Mouse (Mus musculus): ENCODE results near the gene Cplx3. TPM values are rescaled to one million over a fixed set of nuclear protein-coding genes. Genes with fewer than 3 reads are reported as not detected.

Cplx3 gene
- total RNA-seq, 2 experiments from 2014 or later, result 1.9 to 4.7 TPM

DNA sequence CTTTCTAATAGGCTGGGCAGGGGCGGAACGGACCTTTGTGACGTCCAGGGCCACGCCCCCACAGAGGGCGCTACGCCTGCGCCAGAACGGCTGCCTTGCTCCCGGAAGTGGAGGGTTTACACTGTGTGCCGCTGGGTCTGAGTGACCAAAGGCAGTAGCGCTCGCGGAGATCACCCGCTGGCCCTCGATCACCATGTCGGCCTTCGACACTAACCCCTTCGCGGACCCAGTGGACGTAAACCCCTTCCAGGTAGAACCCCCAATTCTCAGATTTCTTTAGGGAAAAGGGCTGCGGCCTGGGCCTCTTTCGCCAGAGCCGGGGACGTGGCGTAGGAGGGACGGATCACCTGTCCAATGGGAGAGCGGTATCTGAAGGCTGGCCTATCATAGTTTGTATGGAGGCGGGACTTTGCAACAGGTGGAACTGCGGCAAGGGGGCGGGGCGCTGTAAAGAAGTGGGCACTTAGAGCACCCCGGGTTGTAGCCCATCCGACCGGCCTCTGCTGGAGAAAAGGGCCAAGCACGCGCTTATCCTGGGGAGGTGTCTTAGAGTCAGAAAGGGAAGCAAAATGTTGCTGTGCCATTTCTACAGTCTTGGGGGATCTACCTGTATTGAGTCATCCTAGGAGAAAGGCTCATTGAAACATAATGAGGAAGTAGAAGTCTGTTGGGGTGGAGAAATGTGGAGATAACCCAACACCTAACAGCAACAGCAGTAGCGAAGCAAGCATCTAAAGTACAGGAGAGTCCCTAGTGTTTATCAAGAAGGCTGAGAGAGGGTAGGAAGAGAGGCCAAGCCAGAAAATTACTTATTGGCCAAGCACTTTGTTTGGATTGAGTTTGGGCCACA lies 45.0 kb downstream of the Cplx3 start, which contains the start of gene Scamp2:
TSS of gene Scamp2 (plus strand) at position 83 of the 850 bp plus-strand sequence.
- peak; percentile 92 to 96 for DNase-seq (ENCODE audit: low spot score in 2 of 2)

GRCm38 (mm10) chr9:57560263-57560662 lies 45.8 kb downstream of the Cplx3 start:
- no peak for DNase-seq (ENCODE audit: low spot score in 2 of 2)

- DNase-seq (ENCODE audit: low spot score in 2 of 2), result no peak
Observed at GRCm38 (mm10) chr9:57559568-57559967, 46.5 kb downstream of the Cplx3 start.

GRCm38 (mm10) chr9:57558625-57559024 lies 47.5 kb downstream of the Cplx3 start:
- DNase-seq (ENCODE audit: low spot score in 2 of 2), result no peak

- DNase-seq (ENCODE audit: low spot score in 2 of 2), result no peak
Observed at GRCm38 (mm10) chr9:57557215-57557614, 48.9 kb downstream of the Cplx3 start.

- DNase-seq (ENCODE audit: low spot score in 2 of 2), result no peak
Observed at GRCm38 (mm10) chr9:57554753-57555152, 51.3 kb downstream of the Cplx3 start.

DNA sequence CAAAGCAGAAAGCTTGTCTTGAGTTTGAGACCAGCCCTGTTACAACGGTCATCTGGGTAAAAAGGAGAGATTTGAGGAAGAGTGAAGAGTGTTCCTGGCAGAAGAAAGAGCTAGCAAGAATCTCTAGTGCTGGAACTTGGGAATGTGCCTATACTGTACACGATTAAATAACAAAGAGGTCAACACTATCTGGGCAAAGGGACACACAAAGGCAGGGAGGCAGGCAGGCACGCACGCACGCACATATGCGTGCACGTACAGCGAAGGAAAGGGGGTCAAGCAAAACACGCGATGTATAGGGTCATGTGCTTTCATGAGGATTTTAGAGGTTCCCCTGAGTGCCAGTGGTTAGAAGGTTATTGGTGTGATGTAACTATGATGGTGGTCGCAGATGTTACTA lies 53.0 kb downstream of the Cplx3 start:
- no peak for DNase-seq (ENCODE audit: low spot score in 2 of 2)

DNA sequence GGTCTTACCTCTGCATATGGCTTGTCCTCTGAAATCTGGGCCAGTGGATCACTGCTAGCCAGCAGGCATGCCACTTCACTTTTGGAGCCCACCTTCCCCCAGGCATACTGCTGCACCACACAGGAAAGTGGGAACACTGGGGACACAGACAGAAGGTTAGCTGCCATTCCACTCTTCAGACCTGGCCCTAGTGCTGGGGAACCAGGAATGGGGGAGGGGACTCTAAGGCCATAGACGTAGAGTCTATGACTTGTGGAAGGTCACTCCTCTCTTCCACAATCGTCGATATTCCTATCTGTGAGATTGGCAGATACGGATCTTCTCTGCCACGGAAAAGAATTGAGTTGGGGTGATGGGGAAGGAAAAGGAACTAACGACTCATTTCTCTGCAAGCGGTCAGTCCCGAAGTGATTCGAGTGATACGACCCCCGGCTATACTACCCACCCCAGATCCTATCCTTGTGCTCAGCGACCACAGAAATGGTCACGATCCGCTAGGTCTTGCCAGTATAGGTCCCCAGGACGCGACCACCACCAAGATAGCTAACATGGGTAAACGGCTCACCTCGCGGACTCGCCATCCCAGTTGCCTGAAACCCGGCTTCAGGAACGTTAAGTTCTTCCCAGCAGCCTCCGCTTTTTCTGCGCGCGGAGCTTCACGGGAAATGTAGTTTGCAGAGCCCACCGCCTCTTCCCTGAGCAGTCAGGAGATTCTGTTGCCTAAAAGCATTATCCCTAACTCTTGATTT lies 53.8 kb downstream of the Cplx3 start, which contains the start of gene Mpi:
TSS of gene Mpi (minus strand) at position 625 of the 749 bp plus-strand sequence.
- DNase-seq (ENCODE audit: low spot score in 2 of 2), result peak; percentile 69 to 86

DNA sequence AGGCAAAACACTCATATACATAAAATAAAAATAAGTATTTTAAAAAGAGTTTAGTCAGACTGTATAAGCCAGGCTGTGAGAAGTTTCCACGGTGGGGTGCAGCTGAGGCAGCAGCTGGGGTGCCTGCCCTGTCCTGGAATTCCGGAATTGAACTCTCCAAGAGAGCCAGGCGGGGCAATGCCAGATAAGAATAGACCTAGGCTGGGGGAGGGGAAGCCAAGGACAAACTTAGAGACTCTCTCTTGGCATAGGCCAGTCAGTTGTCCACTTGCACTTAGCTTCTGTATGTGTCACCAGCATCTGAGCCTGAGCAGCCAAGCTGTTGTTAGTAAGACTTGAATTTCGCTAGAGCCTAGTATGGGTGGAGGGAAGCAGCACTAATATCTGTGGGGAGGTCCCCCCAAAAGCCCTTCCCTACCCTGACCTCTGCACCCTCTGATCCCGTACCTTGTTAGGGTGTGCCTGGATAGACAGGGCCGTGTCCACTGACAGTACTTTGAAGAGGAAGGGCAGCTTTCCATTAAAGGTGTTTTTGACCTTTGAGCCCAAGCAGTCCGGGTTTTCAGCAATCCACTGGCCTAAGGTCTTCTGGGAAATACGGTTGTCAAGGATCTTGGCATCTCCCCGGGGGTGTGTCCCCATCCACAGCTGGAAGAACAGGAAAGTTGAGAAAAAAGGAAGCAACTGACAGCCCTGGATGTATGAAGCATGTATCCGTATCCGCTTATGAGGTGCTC lies 55.8 kb downstream of the Cplx3 start:
- no peak for DNase-seq (ENCODE audit: low spot score in 2 of 2)

Other genes with a start within 250 kb of the Cplx3 start
- 10 to 100 TPM; 16.8 to 17.3 TPM for gene Ppcdc, start 166.2 kb downstream of the Cplx3 start, total RNA-seq (2021)
- gene Scamp5, start 138.2 kb downstream of the Cplx3 start, total RNA-seq (2021), result 100 to 1,000 TPM; 381 to 382 TPM
- 10 to 100 TPM; 12.8 to 13.3 TPM for gene Rpp25, start 102.3 kb downstream of the Cplx3 start, total RNA-seq (2021)
- gene Cox5a, start 85.0 kb downstream of the Cplx3 start, total RNA-seq (2021), result 100 to 1,000 TPM; 372 to 373 TPM
- gene Fam219b, start 68.8 kb downstream of the Cplx3 start, total RNA-seq (2021), result 10 to 100 TPM; 16.5 to 24.3 TPM
- 10 to 100 TPM; 68.8 to 70.9 TPM for gene Mpi, start 53.5 kb downstream of the Cplx3 start, total RNA-seq (2021)
- gene Scamp2, start 45.3 kb downstream of the Cplx3 start, total RNA-seq (2021), result 10 to 100 TPM; 24.2 to 24.9 TPM
- gene Ulk3, start 16.8 kb downstream of the Cplx3 start, total RNA-seq (2021), result 10 to 100 TPM; 24.0 to 32.2 TPM
- not detected for gene Lman1l, start 14.5 kb upstream of the Cplx3 start, total RNA-seq (2021)
- gene Csk, start 47.4 kb upstream of the Cplx3 start, total RNA-seq (2021), result 10 to 100 TPM; 36.4 to 37.1 TPM
- gene Cyp1a2, start 77.4 kb upstream of the Cplx3 start, total RNA-seq (2021), result not detected
- under 1 TPM; 0.12 to 0.13 TPM for gene Cyp1a1, start 81.6 kb upstream of the Cplx3 start, total RNA-seq (2021)
- 10 to 100 TPM; 14.7 to 14.8 TPM for gene Edc3, start 102.3 kb upstream of the Cplx3 start, total RNA-seq (2021)
- gene Clk3, start 159.6 kb upstream of the Cplx3 start, total RNA-seq (2021), result 10 to 100 TPM; 75.3 to 76.6 TPM
- gene Arid3b, start 230.5 kb upstream of the Cplx3 start, total RNA-seq (2021), result 1 to 10 TPM; 6.7 to 7.4 TPM

Data from layer of hippocampus, adult 18-20 months (tissue).